Mouse (Mus musculus): Measurements from ENCODE around the gene Abcg5. TPM values are rescaled to one million over a fixed set of nuclear protein-coding genes. Genes with fewer than 3 reads are reported as not detected.

Abcg5 gene
- polyA plus RNA-seq, 1 experiment = not detected

- TF ChIP-seq CTCF (IDR thresholded peaks at IDR 0.05; ENCODE audit: insufficient read depth, low read depth, low read length) (no peak), POLR2A (IDR thresholded peaks at IDR 0.05; ENCODE audit: insufficient read depth, low read depth, low read length) (no peak)
- 89% methylated on average over 10 of the region's 10 CpGs for WGBS
- Histone ChIP-seq H3K4me3 (ENCODE audit: insufficient read depth, low read depth, low read length) (no peak overlapping the region), H3K27ac (ENCODE audit: insufficient read depth, low read depth, low read length) (no peak overlapping the region), H3K4me1 (ENCODE audit: control insufficient read depth, insufficient read depth, low read length) (peaks cover 4% of the 10 kb centered on the region; the same call in 1 of the 2 replicates)
Measured at GRCm38 (mm10) chr17:84627721-84628120, 55.1 kb downstream of the Abcg5 start.

- TF ChIP-seq CTCF (IDR thresholded peaks at IDR 0.05; ENCODE audit: insufficient read depth, low read depth, low read length) (0 out of 2 replicates have a peak, but pooled peaks have one; percentile 10), POLR2A (IDR thresholded peaks at IDR 0.05; ENCODE audit: insufficient read depth, low read depth, low read length) (no peak)
- 8% methylated on average over 9 of the region's 9 CpGs for WGBS
- H3K27ac ChIP-seq (ENCODE audit: insufficient read depth, low read depth, low read length) = no peak overlapping the region
Measured at GRCm38 (mm10) chr17:84626857-84627305, 55.9 kb downstream of the Abcg5 start.

DNA sequence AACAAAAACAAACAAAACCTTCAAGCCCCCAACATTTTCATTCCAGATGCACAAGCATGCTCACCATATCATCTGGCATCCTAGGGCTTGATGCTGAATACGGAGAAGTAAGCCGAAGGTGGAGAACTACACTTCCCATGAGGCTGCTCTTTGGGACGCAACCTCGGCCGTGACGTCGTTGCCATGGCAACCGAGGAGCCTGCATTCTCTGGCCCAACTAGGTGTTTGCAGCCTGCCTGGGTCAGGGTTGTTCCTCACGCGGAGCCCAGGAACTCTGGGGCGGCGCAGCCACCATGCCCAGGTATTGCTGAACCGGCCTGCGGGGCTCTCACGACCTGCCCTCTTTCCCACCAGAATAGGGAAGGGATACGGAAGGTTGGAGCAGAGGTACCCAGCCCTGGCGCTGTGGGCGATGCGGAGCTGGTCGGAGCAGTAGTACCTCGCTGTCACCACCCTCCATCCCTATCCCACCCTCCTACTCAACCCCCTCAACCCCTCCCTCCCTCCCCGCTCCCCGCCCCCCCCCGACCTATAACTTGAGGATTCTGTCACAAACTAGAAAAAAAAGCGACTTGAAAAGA, 56.4 kb downstream of the Abcg5 start, which contains the start of gene Dync2li1:
Gene Dync2li1, plus strand, starts transcription at position 221 of the 581 bp plus-strand sequence.
- WGBS = 1% methylated on average over 24 of the region's 25 CpGs
- TF ChIP-seq POLR2A (IDR thresholded peaks at IDR 0.05; ENCODE audit: insufficient read depth, low read depth, low read length) = peak; percentile 61
- TF ChIP-seq CTCF (IDR thresholded peaks at IDR 0.05; ENCODE audit: insufficient read depth, low read depth, low read length) = no peak
- Histone ChIP-seq H3K4me1 (ENCODE audit: control insufficient read depth, insufficient read depth, low read length) (peaks cover 4% of the 10 kb centered on the region; the same call in 1 of the 2 replicates), H3K27ac (ENCODE audit: insufficient read depth, low read depth, low read length) (no peak within 1 kb of the TSS), H3K4me3 (ENCODE audit: insufficient read depth, low read depth, low read length) (peak within 1 kb of the TSS; percentile 55)

More at GRCm38 (mm10) chr17:84626857-84627305, 55.9 kb downstream of the Abcg5 start:
- H3K4me3 ChIP-seq (ENCODE audit: insufficient read depth, low read depth, low read length) = peak overlapping the region; percentile 55
- H3K4me1 ChIP-seq (ENCODE audit: control insufficient read depth, insufficient read depth, low read length) = peaks cover 4% of the 10 kb centered on the region; the same call in 1 of the 2 replicates

GRCm38 (mm10) chr17:84622873-84623272, 59.9 kb downstream of the Abcg5 start:
- Histone ChIP-seq H3K4me3 (ENCODE audit: insufficient read depth, low read depth, low read length) (no peak overlapping the region), H3K27ac (ENCODE audit: insufficient read depth, low read depth, low read length) (no peak overlapping the region), H3K4me1 (ENCODE audit: control insufficient read depth, insufficient read depth, low read length) (peaks cover 3% of the 10 kb centered on the region; the same call in 1 of the 2 replicates)
- no peak for TF ChIP-seq POLR2A (IDR thresholded peaks at IDR 0.05; ENCODE audit: insufficient read depth, low read depth, low read length)
- TF ChIP-seq CTCF (IDR thresholded peaks at IDR 0.05; ENCODE audit: insufficient read depth, low read depth, low read length) = no peak
- WGBS = 56% methylated on average over 2 of the region's 2 CpGs

- TF ChIP-seq POLR2A (IDR thresholded peaks at IDR 0.05; ENCODE audit: insufficient read depth, low read depth, low read length) (no peak), CTCF (IDR thresholded peaks at IDR 0.05; ENCODE audit: insufficient read depth, low read depth, low read length) (no peak)
- H3K4me1 ChIP-seq (ENCODE audit: control insufficient read depth, insufficient read depth, low read length) = no peaks in the 10 kb centered on the region
- no peak overlapping the region for H3K27ac ChIP-seq (ENCODE audit: insufficient read depth, low read depth, low read length)
- 87% methylated on average over 4 of the region's 4 CpGs for WGBS
- no peak overlapping the region for H3K4me3 ChIP-seq (ENCODE audit: insufficient read depth, low read depth, low read length)
Measured at GRCm38 (mm10) chr17:84622028-84622427, 60.8 kb downstream of the Abcg5 start.

GRCm38 (mm10) chr17:84621209-84621608, 61.6 kb downstream of the Abcg5 start:
- TF ChIP-seq CTCF (IDR thresholded peaks at IDR 0.05; ENCODE audit: insufficient read depth, low read depth, low read length) (no peak), POLR2A (IDR thresholded peaks at IDR 0.05; ENCODE audit: insufficient read depth, low read depth, low read length) (no peak)
- H3K27ac ChIP-seq (ENCODE audit: insufficient read depth, low read depth, low read length) = no peak overlapping the region
- no peaks in the 10 kb centered on the region for H3K4me1 ChIP-seq (ENCODE audit: control insufficient read depth, insufficient read depth, low read length)
- WGBS = 82% methylated on average over 6 of the region's 6 CpGs
- no peak overlapping the region for H3K4me3 ChIP-seq (ENCODE audit: insufficient read depth, low read depth, low read length)

- 83% methylated on average over 6 of the region's 6 CpGs for WGBS
- TF ChIP-seq CTCF (IDR thresholded peaks at IDR 0.05; ENCODE audit: insufficient read depth, low read depth, low read length) = no peak
- TF ChIP-seq POLR2A (IDR thresholded peaks at IDR 0.05; ENCODE audit: insufficient read depth, low read depth, low read length) = no peak
- Histone ChIP-seq H3K27ac (ENCODE audit: insufficient read depth, low read depth, low read length) (no peak overlapping the region), H3K4me3 (ENCODE audit: insufficient read depth, low read depth, low read length) (no peak overlapping the region), H3K4me1 (ENCODE audit: control insufficient read depth, insufficient read depth, low read length) (no peaks in the 10 kb centered on the region)
Measured at GRCm38 (mm10) chr17:84620610-84621009, 62.2 kb downstream of the Abcg5 start.

GRCm38 (mm10) chr17:84620076-84620475, 62.7 kb downstream of the Abcg5 start:
- no peaks in the 10 kb centered on the region for H3K4me1 ChIP-seq (ENCODE audit: control insufficient read depth, insufficient read depth, low read length)
- H3K27ac ChIP-seq (ENCODE audit: insufficient read depth, low read depth, low read length) = no peak overlapping the region
- no peak for TF ChIP-seq POLR2A (IDR thresholded peaks at IDR 0.05; ENCODE audit: insufficient read depth, low read depth, low read length)
- TF ChIP-seq CTCF (IDR thresholded peaks at IDR 0.05; ENCODE audit: insufficient read depth, low read depth, low read length) = no peak
- H3K4me3 ChIP-seq (ENCODE audit: insufficient read depth, low read depth, low read length) = no peak overlapping the region
- 87% methylated on average over 3 of the region's 3 CpGs for WGBS

DNA sequence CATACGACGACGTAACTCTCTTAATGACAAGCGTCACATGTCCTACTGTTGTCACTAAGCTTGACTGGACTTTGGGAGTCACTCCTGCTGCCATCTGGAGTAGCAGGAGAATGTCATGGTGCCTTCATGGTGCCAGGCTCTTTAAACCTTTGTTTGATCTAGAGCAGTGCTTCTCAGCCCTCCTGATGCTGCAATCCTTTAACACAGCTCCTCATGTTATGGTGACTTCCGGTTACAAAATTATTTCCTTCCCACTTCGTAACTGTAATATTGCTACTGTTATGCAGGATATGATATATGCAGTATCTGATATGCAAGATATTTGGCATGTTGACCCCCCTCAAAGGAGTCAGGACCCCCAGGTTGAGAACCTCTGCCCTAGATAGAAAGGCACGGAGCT, 63.7 kb downstream of the Abcg5 start:
- Histone ChIP-seq H3K4me1 (ENCODE audit: control insufficient read depth, insufficient read depth, low read length) (no peaks in the 10 kb centered on the region), H3K27ac (ENCODE audit: insufficient read depth, low read depth, low read length) (no peak overlapping the region), H3K4me3 (ENCODE audit: insufficient read depth, low read depth, low read length) (no peak overlapping the region)
- TF ChIP-seq CTCF (IDR thresholded peaks at IDR 0.05; ENCODE audit: insufficient read depth, low read depth, low read length) = no peak
- no peak for TF ChIP-seq POLR2A (IDR thresholded peaks at IDR 0.05; ENCODE audit: insufficient read depth, low read depth, low read length)
- 88% methylated on average over 7 of the region's 7 CpGs for WGBS
